Mouse (Mus musculus): ENCODE measurements around the gene Bpifb9a.
"Not testable (repeated sequence)": the region's sequence is repeated elsewhere in the genome, so short reads cannot be mapped to it uniquely, and the experiment has no call there.

Gene Bpifb9a

GRCm38 (mm10) chr2:154306927-154307326, 49.3 kb downstream of the Bpifb9a start, which contains the start of gene Bpifb9b:
TSS of gene Bpifb9b (plus strand) at chr2:154307227.
- not testable (repeated sequence) for DNase-seq (ENCODE audit: low spot score in 2 of 2)

GRCm38 (mm10) chr2:154313771-154314170, 56.1 kb downstream of the Bpifb9a start:
- DNase-seq (ENCODE audit: low spot score in 2 of 2): not testable (repeated sequence)
